Mouse (Mus musculus) forebrain, embryonic 15.5 days (tissue): ENCODE measurements at regions not wholly inside any gene's neighbourhood (a gene's known extent, or its start where the extent isn't known, plus 50 kb on each side); places are given as distances from the start of the nearest gene placed in this dataset.

Experiments used
- ATAC-seq: fragments of 200-750 bp; cut with Nextera tagmentation; replicated peaks from 2 replicates; pipeline ENCODE4 v1.8.0; 2017; ENCODE audit warnings: mild to moderate bottlenecking, moderate TSS enrichment, moderate library complexity
- H3K27ac ChIP-seq: fragments of 300-500 bp; sonication (generic); replicated peaks from 2 replicates; pipeline ENCODE4 v1.5.1; 2015; ENCODE audit warnings: mild to moderate bottlenecking, inconsistent platforms
- H3K27me3 ChIP-seq: fragments of 300-500 bp; sonication (generic); 2 replicates; pipeline ENCODE4 v1.6.1; 2015; ENCODE audit warnings: inconsistent platforms
- H3K36me3 ChIP-seq: fragments of 300-500 bp; sonication (generic); 2 replicates; pipeline ENCODE4 v1.6.1; 2015; ENCODE audit warnings: mild to moderate bottlenecking, inconsistent platforms
- H3K4me1 ChIP-seq: fragments of 300-500 bp; sonication (generic); 2 replicates; pipeline ENCODE4 v1.6.1; 2015; ENCODE audit warnings: inconsistent platforms
- H3K4me2 ChIP-seq: fragments of 300-500 bp; sonication (generic); replicated peaks from 2 replicates; pipeline ENCODE4 v1.6.1; 2015; ENCODE audit warnings: mild to moderate bottlenecking, inconsistent platforms
- H3K4me3 ChIP-seq: fragments of 300-500 bp; sonication (generic); 2 replicates; pipeline ENCODE4 v1.5.1; 2015; ENCODE audit warnings: mild to moderate bottlenecking, inconsistent platforms
- H3K9ac ChIP-seq: fragments of 300-500 bp; sonication (generic); replicated peaks from 2 replicates; pipeline ENCODE4 v1.6.1; 2015; ENCODE audit warnings: mild to moderate bottlenecking, inconsistent platforms
- H3K9me3 ChIP-seq: fragments of 300-500 bp; sonication (generic); 2 replicates; pipeline ENCODE4 v1.6.1; 2016; ENCODE audit warnings: inconsistent platforms
- WGBS: fragments of 180-500 bp; shearing (Covaris S2); methylation state at CpG from one replicate; pipeline ENCODE4 v1.1.7; 2015; ENCODE audit warnings: mixed read lengths; 5-methylcytosine and 5-hydroxymethylcytosine counted together

DNA sequence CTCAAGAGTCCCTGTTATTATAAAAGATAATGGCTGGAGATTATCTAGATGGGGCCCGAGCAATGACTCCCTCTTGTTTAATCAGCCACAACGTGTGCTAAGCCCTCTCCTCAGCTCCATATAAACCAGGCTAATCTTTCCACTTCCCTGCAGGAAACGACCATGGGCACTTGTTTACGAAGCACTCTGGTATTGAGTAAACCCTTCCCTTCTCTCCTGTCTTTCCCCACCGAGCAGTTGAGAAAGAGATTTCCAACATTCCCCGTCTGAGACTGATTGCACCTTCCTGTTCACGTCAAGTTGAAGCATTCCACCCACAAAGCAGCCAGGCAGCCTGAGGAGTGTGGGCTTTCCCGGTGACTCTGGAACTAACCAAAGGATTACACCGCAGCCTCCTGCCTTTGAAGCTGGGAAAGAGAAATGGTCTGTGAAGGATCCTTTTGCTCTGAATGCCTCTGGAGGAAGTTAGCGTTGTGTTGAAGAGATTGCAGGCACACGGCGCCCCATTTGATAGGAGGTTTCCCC lies 287.8 kb downstream of the Epha4 start:
- Histone ChIP-seq H3K27ac (no peak overlapping the region), H3K4me1 (no peaks in the 10 kb centered on the region), H3K4me3 (no peak overlapping the region), H3K9me3 (no peaks in the 10 kb centered on the region), H3K36me3 (no peaks in the 10 kb centered on the region), H3K27me3 (no peaks in the 10 kb centered on the region), H3K9ac (no peak overlapping the region), H3K4me2 (no peak overlapping the region)
- WGBS, result 24% methylated on average over 12 of the region's 12 CpGs
- ATAC-seq, result no peak

DNA sequence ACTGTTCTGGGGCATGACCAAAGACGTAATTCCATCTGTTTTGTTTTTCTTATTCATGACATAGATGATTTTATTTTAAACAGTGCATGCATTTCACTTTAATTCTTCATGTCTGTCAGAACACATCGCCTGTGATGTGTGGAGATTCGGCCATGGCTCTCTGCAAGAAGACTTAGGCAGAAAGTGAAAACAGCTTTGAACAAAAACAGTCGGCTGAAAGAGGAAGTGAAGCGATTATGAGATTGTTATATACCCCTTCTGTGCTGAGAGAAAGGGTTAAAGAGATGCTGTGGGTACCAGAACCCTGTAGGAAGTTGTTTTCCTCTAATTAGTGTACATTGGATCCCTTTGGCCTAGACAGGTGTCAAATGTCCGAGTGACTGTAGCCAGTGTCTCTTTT lies 287.1 kb downstream of the Epha4 start:
- 53% methylated on average over 6 of the region's 6 CpGs for WGBS
- no peak overlapping the region for H3K9ac ChIP-seq
- H3K9me3 ChIP-seq, result no peaks in the 10 kb centered on the region
- H3K36me3 ChIP-seq, result no peaks in the 10 kb centered on the region
- no peak overlapping the region for H3K4me3 ChIP-seq
- no peaks in the 10 kb centered on the region for H3K4me1 ChIP-seq
- no peak for ATAC-seq
- no peak overlapping the region for H3K27ac ChIP-seq
- no peaks in the 10 kb centered on the region for H3K27me3 ChIP-seq
- H3K4me2 ChIP-seq, result no peak overlapping the region

DNA sequence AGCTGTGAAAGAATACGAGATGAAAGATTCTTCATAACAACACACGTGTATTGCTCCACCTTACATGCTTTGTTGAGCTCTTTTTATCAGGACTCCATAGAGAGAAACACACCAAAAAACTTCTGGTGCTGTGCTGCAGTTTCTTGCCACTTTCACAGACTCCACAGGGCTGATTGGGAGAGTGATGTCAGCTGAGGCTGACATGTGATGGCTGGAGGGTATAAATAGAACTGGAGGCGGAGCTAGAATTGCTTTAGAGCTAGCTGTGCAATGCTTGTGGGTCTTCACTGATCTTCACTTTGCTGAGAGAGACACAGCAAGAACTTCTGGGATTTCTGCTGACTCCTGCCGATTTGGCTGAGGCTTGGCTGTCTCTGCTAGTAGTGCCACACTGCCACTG lies 285.3 kb downstream of the Epha4 start:
- Histone ChIP-seq H3K4me1 (no peaks in the 10 kb centered on the region), H3K36me3 (no peaks in the 10 kb centered on the region), H3K4me3 (no peak overlapping the region), H3K27me3 (no peaks in the 10 kb centered on the region), H3K27ac (no peak overlapping the region), H3K4me2 (no peak overlapping the region), H3K9ac (no peak overlapping the region), H3K9me3 (no peaks in the 10 kb centered on the region)
- 81% methylated on average over 4 of the region's 4 CpGs for WGBS
- ATAC-seq, result no peak

DNA sequence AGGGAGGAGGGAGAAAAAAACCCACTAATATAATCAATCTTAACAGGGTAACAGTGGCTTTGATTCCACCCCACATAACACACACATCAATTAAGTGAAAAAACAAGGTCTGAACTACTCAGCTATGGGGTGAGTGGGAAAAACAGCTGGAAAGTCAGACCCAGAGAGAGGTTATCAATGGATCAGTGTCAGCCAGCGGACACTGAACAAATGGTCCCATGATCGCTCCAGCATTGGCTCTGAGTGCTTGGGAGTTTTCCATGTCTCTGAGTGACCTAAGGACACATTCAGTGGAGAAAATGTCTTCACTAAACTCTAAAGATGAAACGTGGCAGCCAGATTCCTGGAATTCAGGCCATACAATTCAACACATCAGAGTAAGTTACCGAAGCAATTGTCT lies 281.9 kb downstream of the Epha4 start:
- Histone ChIP-seq H3K4me3 (no peak overlapping the region), H3K36me3 (no peaks in the 10 kb centered on the region), H3K9ac (no peak overlapping the region), H3K4me1 (no peaks in the 10 kb centered on the region), H3K9me3 (no peaks in the 10 kb centered on the region), H3K27ac (no peak overlapping the region), H3K27me3 (no peaks in the 10 kb centered on the region), H3K4me2 (no peak overlapping the region)
- ATAC-seq, result no peak
- WGBS, result 83% methylated on average over 4 of the region's 4 CpGs

DNA sequence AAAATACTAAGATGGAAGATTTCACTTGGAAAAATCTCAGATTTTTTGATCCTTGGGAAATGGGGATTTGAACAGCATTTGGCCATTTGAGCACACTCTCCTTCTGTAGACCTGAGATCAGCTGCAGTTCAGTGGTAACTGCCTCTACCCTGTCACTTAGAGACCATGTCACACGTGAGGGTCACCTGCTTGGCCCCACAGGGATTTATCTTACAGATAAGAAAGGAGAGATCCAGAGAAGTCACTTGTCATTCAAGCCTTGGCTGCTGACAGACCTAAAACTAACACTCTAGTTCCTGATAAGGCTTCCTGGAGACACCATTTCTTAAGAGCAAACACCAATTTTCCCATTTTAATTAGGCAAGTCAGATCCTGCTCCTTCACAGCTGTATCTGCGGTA lies 270.2 kb downstream of the Epha4 start:
- Histone ChIP-seq H3K36me3 (no peaks in the 10 kb centered on the region), H3K27ac (no peak overlapping the region), H3K4me2 (no peak overlapping the region), H3K4me1 (no peaks in the 10 kb centered on the region), H3K4me3 (no peak overlapping the region), H3K9ac (no peak overlapping the region), H3K27me3 (no peaks in the 10 kb centered on the region), H3K9me3 (no peaks in the 10 kb centered on the region)
- no peak for ATAC-seq
- WGBS, result 65% methylated on average over 2 of the region's 2 CpGs

DNA sequence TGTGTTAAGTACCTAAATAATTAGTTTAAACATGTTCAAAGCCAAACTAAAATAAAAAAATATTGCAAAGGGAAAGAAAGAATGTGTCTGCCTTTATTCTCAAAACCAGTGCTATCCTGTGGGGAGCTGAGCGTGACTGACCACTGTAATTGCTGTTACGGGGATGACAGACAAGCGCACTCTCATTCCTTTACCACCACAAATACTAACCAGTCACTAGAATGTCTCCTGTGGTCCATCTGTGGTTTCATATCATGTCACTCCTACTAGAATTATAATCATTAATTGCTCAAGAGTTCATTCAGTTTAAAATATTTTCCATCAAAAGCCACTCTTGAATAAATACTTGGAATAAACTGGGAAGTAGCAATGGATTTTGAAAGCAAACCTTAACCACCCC lies 268.8 kb downstream of the Epha4 start:
- no peaks in the 10 kb centered on the region for H3K9me3 ChIP-seq
- no peak for ATAC-seq
- no peak overlapping the region for H3K27ac ChIP-seq

DNA sequence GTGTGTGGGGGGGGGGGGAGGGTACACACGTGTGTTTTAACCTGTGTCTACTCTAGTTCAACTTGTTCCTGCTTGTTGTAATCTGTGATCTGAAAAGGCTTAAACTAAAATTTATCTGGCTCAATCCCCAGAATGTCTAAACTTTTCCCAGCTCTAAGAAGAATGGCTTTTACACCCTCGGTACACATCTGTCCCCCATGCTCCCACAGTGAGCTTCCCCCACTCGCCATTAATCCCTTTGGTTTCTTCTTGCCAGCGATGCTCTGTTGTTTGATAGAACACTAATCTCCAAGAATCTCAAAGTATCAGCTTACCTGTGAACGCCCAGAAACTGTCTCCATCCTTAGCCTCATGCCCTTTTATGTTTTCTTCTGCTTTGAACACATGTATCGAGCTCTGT lies 260.6 kb downstream of the Epha4 start:
- Histone ChIP-seq H3K27ac (no peak overlapping the region), H3K4me3 (no peak overlapping the region), H3K27me3 (peaks cover 4% of the 10 kb centered on the region; the same call in 1 of the 2 replicates), H3K4me2 (no peak overlapping the region), H3K9me3 (no peaks in the 10 kb centered on the region), H3K36me3 (no peaks in the 10 kb centered on the region), H3K4me1 (no peaks in the 10 kb centered on the region; the same call in 1 of the 2 replicates), H3K9ac (no peak overlapping the region)
- ATAC-seq, result no peak
- 61% methylated on average over 6 of the region's 6 CpGs for WGBS

More for the DNA sequence above, 268.8 kb downstream of the Epha4 start:
- Histone ChIP-seq H3K4me1 (no peaks in the 10 kb centered on the region), H3K4me3 (no peak overlapping the region), H3K27me3 (no peaks in the 10 kb centered on the region), H3K9ac (no peak overlapping the region), H3K4me2 (no peak overlapping the region), H3K36me3 (no peaks in the 10 kb centered on the region)
- 54% methylated on average over 3 of the region's 3 CpGs for WGBS

DNA sequence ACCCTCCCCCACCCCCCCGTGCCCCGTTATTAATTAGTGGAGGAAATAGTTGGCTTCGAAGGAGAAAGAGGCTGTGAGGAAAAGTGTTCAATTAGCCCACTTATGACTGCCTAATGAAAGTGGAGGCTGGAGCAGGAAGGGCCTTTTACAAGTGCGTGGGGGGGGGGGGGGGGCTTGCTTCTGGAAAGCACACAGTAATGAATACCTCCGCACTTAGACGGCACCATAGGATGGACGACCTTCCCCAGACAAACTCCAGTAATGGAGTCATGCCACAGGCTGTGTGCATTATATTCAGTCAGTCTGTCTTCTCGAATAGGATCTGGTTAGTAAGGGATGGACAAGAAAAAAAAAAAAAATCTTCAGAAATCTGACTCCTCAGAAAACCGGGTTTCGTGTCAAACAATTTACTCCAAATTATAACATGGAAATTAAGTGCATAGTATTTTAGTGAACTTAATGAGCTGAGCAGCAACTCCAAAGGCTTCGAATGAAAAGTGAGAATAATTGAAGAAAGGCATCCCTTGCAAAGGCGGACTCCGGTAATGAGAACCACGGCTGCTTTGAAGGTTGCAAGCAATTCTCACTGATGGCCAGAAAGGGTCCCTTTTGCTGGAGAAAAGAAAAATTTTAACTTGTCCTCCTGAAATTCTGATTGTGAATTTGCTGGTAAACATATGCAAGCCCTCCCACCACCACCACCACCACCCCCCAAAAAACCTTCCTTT lies 258.6 kb downstream of the Epha4 start:
- Histone ChIP-seq H3K4me3 (no peak overlapping the region), H3K27me3 (peaks cover 4% of the 10 kb centered on the region; the same call in 1 of the 2 replicates), H3K27ac (no peak overlapping the region), H3K36me3 (no peaks in the 10 kb centered on the region), H3K4me1 (peaks cover 5% of the 10 kb centered on the region; the same call in 1 of the 2 replicates), H3K9me3 (no peaks in the 10 kb centered on the region), H3K4me2 (no peak overlapping the region), H3K9ac (no peak overlapping the region)
- WGBS, result 5% methylated on average over 14 of the region's 14 CpGs
- ATAC-seq, result no peak

DNA sequence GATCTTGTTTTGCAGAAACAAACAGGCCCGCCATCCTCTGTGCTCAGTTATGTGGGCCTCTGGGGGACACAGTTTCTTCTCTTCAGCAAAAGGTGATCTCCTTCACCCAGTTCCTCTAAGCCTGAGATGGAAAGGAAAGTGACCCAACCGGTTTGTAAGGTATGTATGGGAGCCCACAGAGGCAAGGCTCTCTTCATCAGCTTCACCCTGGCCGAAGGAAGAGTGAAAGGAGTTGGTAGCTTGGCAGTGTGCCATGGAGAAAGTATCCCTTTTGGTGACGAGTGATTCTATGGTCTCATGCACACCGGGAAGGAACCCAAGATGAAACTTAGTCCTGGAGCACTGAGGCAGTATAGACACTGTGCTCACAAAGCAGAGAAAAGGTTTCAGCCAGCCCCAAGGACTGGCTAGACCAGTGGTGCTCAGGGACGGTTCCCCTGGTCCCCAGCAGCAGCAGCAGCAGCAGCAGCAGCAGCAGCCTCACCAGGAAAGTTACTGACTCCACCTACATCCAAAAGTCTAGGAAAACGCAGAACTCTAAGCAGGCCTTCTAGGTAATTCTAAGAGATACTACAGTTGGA lies 256.1 kb downstream of the Epha4 start:
- no peak overlapping the region for H3K9ac ChIP-seq
- no peak overlapping the region for H3K4me2 ChIP-seq
- no peak for ATAC-seq
- 35% methylated on average over 7 of the region's 7 CpGs for WGBS
- no peaks in the 10 kb centered on the region for H3K36me3 ChIP-seq
- H3K27ac ChIP-seq, result no peak overlapping the region
- peaks cover 4% of the 10 kb centered on the region; the same call in 1 of the 2 replicates for H3K27me3 ChIP-seq
- peaks cover 5% of the 10 kb centered on the region; the same call in 1 of the 2 replicates for H3K4me1 ChIP-seq
- H3K9me3 ChIP-seq, result no peaks in the 10 kb centered on the region
- no peak overlapping the region for H3K4me3 ChIP-seq

DNA sequence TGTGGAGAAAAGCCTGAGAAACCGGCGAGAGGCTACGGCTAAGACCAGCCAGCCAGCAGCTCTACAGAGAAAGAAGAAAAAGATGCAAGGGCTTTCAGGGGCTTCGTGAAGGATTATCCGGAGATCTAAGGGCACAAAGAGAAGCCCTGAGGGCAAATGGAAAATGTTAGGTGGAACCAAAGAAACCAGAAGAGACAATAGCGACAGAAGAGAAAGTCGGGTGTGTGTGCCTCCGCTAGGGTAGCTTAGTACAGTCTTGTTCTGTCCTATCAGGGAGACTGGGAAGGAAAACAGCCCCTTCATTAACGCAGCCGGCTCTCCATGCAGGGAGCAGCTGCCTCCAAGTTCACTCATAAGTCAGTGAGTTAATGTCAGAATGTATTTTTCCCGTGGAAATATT lies 255.1 kb downstream of the Epha4 start:
- H3K9me3 ChIP-seq, result no peaks in the 10 kb centered on the region
- H3K4me2 ChIP-seq, result peak overlapping the region; percentile 30
- H3K27ac ChIP-seq, result no peak overlapping the region
- H3K4me1 ChIP-seq, result peaks cover 5% of the 10 kb centered on the region; the same call in 1 of the 2 replicates
- no peak for ATAC-seq
- no peaks in the 10 kb centered on the region for H3K36me3 ChIP-seq
- 16% methylated on average over 11 of the region's 11 CpGs for WGBS
- H3K27me3 ChIP-seq, result peaks cover 4% of the 10 kb centered on the region; the same call in 1 of the 2 replicates
- no peak overlapping the region for H3K9ac ChIP-seq
- peak overlapping the region; percentile 13; the same call in 1 of the 2 replicates for H3K4me3 ChIP-seq

DNA sequence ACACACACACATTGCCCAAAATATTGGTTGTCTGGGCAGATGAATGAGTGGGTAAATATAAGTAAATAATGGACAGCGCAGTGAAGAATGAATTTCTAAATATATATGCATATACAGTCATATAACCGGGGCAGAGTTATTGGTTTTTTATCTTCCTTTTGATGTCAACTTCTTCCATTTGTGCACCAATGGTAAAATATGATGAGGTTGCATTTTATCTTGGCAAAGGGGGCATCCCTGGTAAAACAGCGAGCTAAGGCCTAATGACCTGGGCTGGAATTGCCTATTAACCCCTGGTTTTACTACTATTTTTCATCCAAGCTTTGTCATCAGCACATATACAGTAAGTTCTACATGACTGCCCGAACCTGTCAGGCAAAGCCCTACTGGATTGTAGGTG lies 253.2 kb downstream of the Epha4 start:
- ATAC-seq, result no peak
- H3K27me3 ChIP-seq, result peaks cover 4% of the 10 kb centered on the region; the same call in 1 of the 2 replicates
- H3K9ac ChIP-seq, result no peak overlapping the region
- H3K4me1 ChIP-seq, result peaks cover 5% of the 10 kb centered on the region; the same call in 1 of the 2 replicates
- H3K4me3 ChIP-seq, result no peak overlapping the region
- no peak overlapping the region for H3K27ac ChIP-seq
- no peak overlapping the region for H3K4me2 ChIP-seq
- H3K9me3 ChIP-seq, result no peaks in the 10 kb centered on the region
- no peaks in the 10 kb centered on the region for H3K36me3 ChIP-seq
- WGBS, result 96% methylated on average over 4 of the region's 4 CpGs

DNA sequence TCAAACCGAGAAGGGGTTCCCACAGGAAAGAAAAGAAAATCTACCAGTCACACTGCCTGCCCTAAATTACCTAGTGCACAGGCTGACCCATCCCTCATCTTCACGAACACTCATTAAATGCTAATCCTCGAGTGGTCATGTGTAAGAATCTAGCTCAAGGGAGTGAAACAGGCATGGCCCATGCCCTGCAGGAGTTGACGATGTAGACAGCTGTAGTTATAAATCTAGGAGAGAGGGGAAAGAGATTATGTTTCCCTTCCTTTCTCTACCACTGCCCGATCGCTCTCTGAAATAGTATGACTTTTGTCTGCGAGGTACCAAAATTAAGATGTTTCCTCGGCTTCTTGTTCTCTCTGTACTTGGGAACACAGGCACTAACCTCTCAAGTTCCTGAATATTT lies 249.2 kb downstream of the Epha4 start:
- no peak overlapping the region for H3K4me3 ChIP-seq
- no peak for ATAC-seq
- H3K27ac ChIP-seq, result no peak overlapping the region
- H3K27me3 ChIP-seq, result no peaks in the 10 kb centered on the region
- H3K4me1 ChIP-seq, result no peaks in the 10 kb centered on the region
- 69% methylated on average over 8 of the region's 8 CpGs for WGBS
- H3K9me3 ChIP-seq, result no peaks in the 10 kb centered on the region
- H3K36me3 ChIP-seq, result no peaks in the 10 kb centered on the region
- no peak overlapping the region for H3K9ac ChIP-seq
- no peak overlapping the region for H3K4me2 ChIP-seq
